Mouse (Mus musculus) megakaryocyte, embryonic 14.5 days (primary cell): ENCODE measurements around the gene Sorcs2. TPM values are rescaled to one million over a fixed set of nuclear protein-coding genes. Genes with fewer than 3 reads are reported as not detected.
"Not testable (repeated sequence)": the region's sequence is repeated elsewhere in the genome, so short reads cannot be mapped to it uniquely, and the experiment has no call there.

Experiments
- H3K27me3 ChIP-seq: replicated peaks from 2 replicates; pipeline ENCODE3; 2012; ENCODE audit warnings: inconsistent platforms
- H3K36me3 ChIP-seq: replicated peaks from 2 replicates; pipeline ENCODE3; 2012; ENCODE audit warnings: low read length, inconsistent platforms, mixed read lengths
- H3K4me1 ChIP-seq: 2 replicates; pipeline ENCODE4 v1.6.1; 2012; ENCODE audit warnings: inconsistent platforms
- H3K4me3 ChIP-seq: replicated peaks from 2 replicates; pipeline ENCODE3; 2012; ENCODE audit warnings: moderate library complexity, mild to moderate bottlenecking, inconsistent platforms
- H3K9me3 ChIP-seq: 2 replicates; pipeline ENCODE4 v1.6.1; 2012; ENCODE audit warnings: inconsistent platforms
- FLI1 ChIP-seq: IDR thresholded peaks from 2 replicates; pipeline ENCODE4 v1.6.1; 2012; ENCODE audit warnings: low read length, inconsistent platforms, mixed read lengths
- GATA1 ChIP-seq: IDR thresholded peaks from 3 replicates; pipeline ENCODE4 v1.6.1; 2012; ENCODE audit warnings: mixed read lengths, low read length, inconsistent platforms, borderline replicate concordance
- polyA plus RNA-seq: library from polyadenylated mRNA; stranded (reverse); fragments of >175 nt; gene quantifications from 2 replicates; pipeline ENCODE4 v1.2.3, GENCODE M21; 2012; ENCODE audit warnings: low replicate concordance; ENCODE audit not compliant: insufficient read depth

Sorcs2 gene
- polyA plus RNA-seq, 1 experiment, result not detected

GRCm38 (mm10) chr5:36394840-36395515 is 3.0 kb downstream of the Sorcs2 start:
- Histone ChIP-seq H3K9me3 (no peaks in the 10 kb centered on the region), H3K4me1 (peaks cover 31% of the 10 kb centered on the region), H3K4me3 (no peak overlapping the region), H3K27me3 (peaks cover 93% of the 10 kb centered on the region), H3K36me3 (no peaks in the 10 kb centered on the region)
- TF ChIP-seq FLI1 (no peak), GATA1 (no peak)

GRCm38 (mm10) chr5:36391751-36392150 is 6.2 kb downstream of the Sorcs2 start:
- H3K9me3 ChIP-seq, result no peaks in the 10 kb centered on the region
- peaks cover 16% of the 10 kb centered on the region for H3K4me1 ChIP-seq
- H3K27me3 ChIP-seq, result peaks cover 77% of the 10 kb centered on the region
- no peaks in the 10 kb centered on the region for H3K36me3 ChIP-seq
- no peak for TF ChIP-seq FLI1
- no peak for TF ChIP-seq GATA1
- no peak overlapping the region for H3K4me3 ChIP-seq

- Histone ChIP-seq H3K4me1 (peaks cover 16% of the 10 kb centered on the region), H3K27me3 (peaks cover 73% of the 10 kb centered on the region)
- H3K4me3 ChIP-seq, H3K36me3 ChIP-seq, H3K9me3 ChIP-seq: not testable (repeated sequence)
These were observed 7.4 kb downstream of the Sorcs2 start for GRCm38 (mm10) chr5:36390591-36390927.

- Histone ChIP-seq H3K4me1 (peaks cover 16% of the 10 kb centered on the region), H3K27me3 (peaks cover 72% of the 10 kb centered on the region), H3K4me3 (no peak overlapping the region), H3K36me3 (no peaks in the 10 kb centered on the region), H3K9me3 (no peaks in the 10 kb centered on the region)
- TF ChIP-seq GATA1 (no peak), FLI1 (no peak)
These were observed 8.0 kb downstream of the Sorcs2 start for GRCm38 (mm10) chr5:36389731-36390590.

GRCm38 (mm10) chr5:36385062-36385461 is 12.9 kb downstream of the Sorcs2 start:
- Histone ChIP-seq H3K9me3 (no peaks in the 10 kb centered on the region), H3K4me3 (no peak overlapping the region), H3K4me1 (peaks cover 3% of the 10 kb centered on the region), H3K36me3 (no peaks in the 10 kb centered on the region), H3K27me3 (peaks cover 70% of the 10 kb centered on the region)
- TF ChIP-seq GATA1, result no peak
- TF ChIP-seq FLI1, result no peak

- Histone ChIP-seq H3K9me3 (no peaks in the 10 kb centered on the region), H3K27me3 (peaks cover 72% of the 10 kb centered on the region), H3K4me3 (no peak overlapping the region), H3K4me1 (no peaks in the 10 kb centered on the region), H3K36me3 (no peaks in the 10 kb centered on the region)
- TF ChIP-seq FLI1, result no peak
- TF ChIP-seq GATA1, result no peak
These were observed 14.5 kb downstream of the Sorcs2 start for GRCm38 (mm10) chr5:36383431-36383830.

- H3K27me3 ChIP-seq, result peaks cover 78% of the 10 kb centered on the region
These were observed 15.2 kb downstream of the Sorcs2 start for GRCm38 (mm10) chr5:36382721-36383120.

GRCm38 (mm10) chr5:36382134-36382693 is 15.7 kb downstream of the Sorcs2 start:
- no peaks in the 10 kb centered on the region for H3K9me3 ChIP-seq
- H3K4me1 ChIP-seq, result no peaks in the 10 kb centered on the region
- no peak for TF ChIP-seq GATA1
- TF ChIP-seq FLI1, result no peak
- H3K4me3 ChIP-seq, result no peak overlapping the region
- peaks cover 79% of the 10 kb centered on the region for H3K27me3 ChIP-seq
- no peaks in the 10 kb centered on the region for H3K36me3 ChIP-seq

More at GRCm38 (mm10) chr5:36382721-36383120, 15.2 kb downstream of the Sorcs2 start:
- no peak for TF ChIP-seq GATA1
- no peak for TF ChIP-seq FLI1
- no peaks in the 10 kb centered on the region for H3K4me1 ChIP-seq
- H3K4me3 ChIP-seq, result no peak overlapping the region
- no peaks in the 10 kb centered on the region for H3K36me3 ChIP-seq
- no peaks in the 10 kb centered on the region for H3K9me3 ChIP-seq

- H3K27me3 ChIP-seq, result peaks cover 73% of the 10 kb centered on the region
- TF ChIP-seq FLI1, result no peak
- TF ChIP-seq GATA1, result no peak
- no peaks in the 10 kb centered on the region for H3K9me3 ChIP-seq
- H3K4me3 ChIP-seq, result no peak overlapping the region
- H3K36me3 ChIP-seq, result no peaks in the 10 kb centered on the region
- H3K4me1 ChIP-seq, result peaks cover 11% of the 10 kb centered on the region
These were observed 17.9 kb downstream of the Sorcs2 start for GRCm38 (mm10) chr5:36379938-36380511.

GRCm38 (mm10) chr5:36378370-36378738 is 19.6 kb downstream of the Sorcs2 start:
- TF ChIP-seq GATA1 (no peak), FLI1 (no peak)
- H3K4me3 ChIP-seq, result no peak overlapping the region

More at GRCm38 (mm10) chr5:36378370-36378738, 19.6 kb downstream of the Sorcs2 start:
- H3K27me3 ChIP-seq, result peaks cover 63% of the 10 kb centered on the region
- H3K36me3 ChIP-seq, result no peaks in the 10 kb centered on the region
- no peaks in the 10 kb centered on the region for H3K9me3 ChIP-seq
- H3K4me1 ChIP-seq, result peaks cover 20% of the 10 kb centered on the region
